Mouse (Mus musculus): ENCODE measurements around the gene Gm12569.

Gm12569 gene

DNA sequence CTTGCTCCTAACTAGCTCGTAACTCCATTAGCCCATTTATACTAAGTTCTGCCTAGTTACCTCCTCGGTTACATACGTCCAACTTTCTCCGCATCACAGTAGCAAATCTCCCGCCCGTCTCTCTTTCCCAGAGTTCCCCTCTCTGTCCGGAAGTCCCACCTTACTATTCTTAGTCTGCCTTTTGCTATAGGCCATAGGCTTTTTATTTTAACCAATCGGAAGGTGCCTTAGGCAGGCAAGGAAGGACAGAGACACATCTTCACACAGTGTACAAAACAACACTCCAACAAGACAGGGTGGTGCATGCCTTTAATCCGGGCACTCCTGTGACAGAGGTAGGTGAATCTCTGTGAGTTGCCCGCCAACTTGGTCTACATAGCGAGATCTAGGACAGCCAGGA, at the start of gene Gm12569:
Gene Gm12569 (plus strand): TSS at position 166 of the 400 bp plus-strand sequence.
- DNase-seq, result no peak

DNA sequence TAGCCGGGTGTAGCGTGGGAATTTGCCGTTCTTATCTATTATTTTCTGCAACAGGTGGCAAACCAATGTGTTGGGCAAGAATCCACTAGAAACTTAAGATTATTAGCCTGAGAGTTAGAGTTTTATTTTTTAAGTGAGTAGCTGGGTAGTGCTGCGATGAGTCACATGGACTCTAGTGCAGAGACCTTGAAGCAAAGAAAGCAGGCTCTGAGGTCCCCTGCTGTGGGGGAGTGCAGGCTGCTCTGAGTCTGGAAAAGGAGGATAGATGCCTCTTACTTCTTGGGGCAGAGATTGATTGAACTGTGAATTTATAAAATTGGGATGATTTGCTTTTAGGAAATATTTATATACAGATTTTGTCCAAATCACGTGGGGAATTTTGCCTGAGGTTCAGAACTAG, 17.5 kb upstream of the Gm12569 start:
- no peak for DNase-seq

DNA sequence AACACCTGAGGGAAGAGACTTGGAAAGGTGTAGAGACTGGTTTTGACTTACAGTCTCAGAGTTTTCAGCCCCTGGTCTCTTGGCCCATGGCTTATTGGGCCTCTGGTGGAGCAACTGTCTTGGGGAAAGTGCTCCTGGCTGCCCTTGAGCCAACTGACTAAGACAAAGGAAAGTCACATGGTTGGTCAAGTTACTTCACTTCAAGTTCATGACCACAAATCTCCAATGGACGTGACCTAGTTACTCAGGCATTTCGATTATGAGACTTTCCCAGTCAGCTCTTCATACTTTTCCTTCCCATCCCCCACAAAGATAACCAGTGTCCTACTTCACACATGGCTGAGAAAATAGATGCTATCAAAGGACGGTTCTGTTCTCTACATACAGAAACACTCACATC, 12.5 kb upstream of the Gm12569 start:
- no peak for DNase-seq

GRCm38 (mm10) chr11:51211426-51211825, 8.8 kb upstream of the Gm12569 start:
- DNase-seq, result no peak

DNA sequence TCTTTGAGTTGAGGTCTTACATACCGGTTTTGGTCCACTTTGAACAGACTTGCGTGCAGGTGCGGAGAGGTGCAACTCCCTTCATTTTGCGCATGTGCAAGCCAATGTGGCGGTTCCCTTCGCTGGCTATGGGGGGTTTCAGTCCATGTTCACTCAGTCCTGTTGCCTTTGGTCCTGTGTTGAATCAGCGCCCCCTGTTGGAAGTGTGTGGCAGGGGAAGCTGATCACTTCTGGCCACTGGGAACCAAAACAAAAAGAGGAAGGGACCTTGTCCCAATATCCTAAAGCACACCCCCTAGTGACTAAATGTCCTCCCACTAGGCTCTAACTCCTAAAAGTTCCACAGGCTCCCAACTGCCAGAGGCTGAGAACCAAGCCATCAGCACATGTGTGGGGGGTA, 6.3 kb upstream of the Gm12569 start:
- DNase-seq, result no peak

GRCm38 (mm10) chr11:51219396-51219980, 785 bp upstream of the Gm12569 start:
- DNase-seq, result no peak

- DNase-seq, result no peak
Measured at GRCm38 (mm10) chr11:51227104-51227503, 6.8 kb downstream of the Gm12569 start.

DNA sequence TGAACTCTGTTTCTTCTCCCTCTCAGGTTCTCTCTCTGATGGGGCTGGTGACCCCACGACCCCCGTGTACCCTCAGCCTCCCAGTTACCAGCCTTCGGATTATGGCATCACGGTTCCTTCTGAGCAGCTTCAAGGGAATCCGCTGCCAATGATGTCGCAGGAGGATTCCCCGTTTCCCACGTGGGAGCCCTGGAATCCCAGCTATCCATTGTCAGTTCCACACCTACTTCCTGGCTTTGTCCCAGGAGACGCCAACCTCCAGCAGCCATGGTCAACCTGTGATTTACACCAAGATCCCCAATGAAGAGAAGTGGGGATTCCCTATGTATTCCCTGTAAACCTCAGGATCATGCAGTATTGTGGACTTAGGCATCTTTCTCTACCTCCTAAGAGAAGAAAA, 14.4 kb downstream of the Gm12569 start:
- DNase-seq, result no peak

- DNase-seq, result no peak
Measured at GRCm38 (mm10) chr11:51242897-51243296, 22.6 kb downstream of the Gm12569 start.

DNA sequence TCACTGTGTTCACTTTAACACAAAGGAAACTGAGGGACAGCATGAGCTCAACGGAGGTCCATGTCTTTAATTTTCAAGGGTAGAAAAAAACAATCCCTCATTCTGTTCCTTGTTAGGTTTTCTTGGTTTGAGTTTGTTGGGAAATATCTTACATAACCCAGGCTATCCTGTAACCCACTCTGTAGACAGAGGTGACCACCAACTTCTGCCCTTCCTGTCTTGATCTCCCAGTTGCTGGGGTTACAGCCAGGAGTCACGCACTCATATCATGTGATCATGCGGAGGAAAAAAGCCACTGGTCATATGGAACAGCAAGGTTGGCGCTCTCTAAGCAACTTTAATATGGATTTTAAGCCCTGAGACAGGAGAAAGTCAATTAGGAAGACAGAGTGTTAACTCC, 36.7 kb downstream of the Gm12569 start:
- no peak for DNase-seq

DNA sequence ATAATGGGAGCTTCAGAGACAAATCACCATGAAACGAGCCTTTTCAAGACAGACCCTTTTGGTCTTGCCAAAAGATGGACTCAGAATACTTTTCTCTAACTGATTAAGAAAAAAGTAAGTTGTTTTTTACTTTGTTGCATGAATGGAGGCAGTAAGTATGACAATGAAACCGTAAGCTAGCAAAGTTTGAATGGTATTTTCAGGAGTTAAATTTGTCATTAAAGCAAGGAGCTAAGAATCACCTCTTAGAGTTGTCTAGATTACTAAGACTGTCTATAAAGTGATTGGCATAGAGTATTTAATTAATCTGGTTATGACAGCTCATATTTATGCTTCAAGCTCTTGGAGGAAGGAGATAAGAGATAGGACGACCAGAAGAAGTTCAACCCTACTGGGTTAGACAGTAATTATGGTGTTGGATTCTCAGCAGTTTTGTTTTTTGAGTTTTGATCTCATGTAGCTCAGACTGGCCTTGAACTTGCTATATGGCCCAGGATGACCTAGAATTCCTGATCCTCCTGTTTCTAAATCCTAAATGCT, 41.5 kb downstream of the Gm12569 start, which contains the start of gene Clk4:
Gene Clk4 (plus strand): TSS at position 51 of the 540 bp plus-strand sequence.
- no peak for DNase-seq

GRCm38 (mm10) chr11:51262342-51263285, 42.3 kb downstream of the Gm12569 start, which contains the start of gene BC049762:
BC049762 (minus strand) TSS chr11:51263046.
- DNase-seq, result peak; percentile 99

DNA sequence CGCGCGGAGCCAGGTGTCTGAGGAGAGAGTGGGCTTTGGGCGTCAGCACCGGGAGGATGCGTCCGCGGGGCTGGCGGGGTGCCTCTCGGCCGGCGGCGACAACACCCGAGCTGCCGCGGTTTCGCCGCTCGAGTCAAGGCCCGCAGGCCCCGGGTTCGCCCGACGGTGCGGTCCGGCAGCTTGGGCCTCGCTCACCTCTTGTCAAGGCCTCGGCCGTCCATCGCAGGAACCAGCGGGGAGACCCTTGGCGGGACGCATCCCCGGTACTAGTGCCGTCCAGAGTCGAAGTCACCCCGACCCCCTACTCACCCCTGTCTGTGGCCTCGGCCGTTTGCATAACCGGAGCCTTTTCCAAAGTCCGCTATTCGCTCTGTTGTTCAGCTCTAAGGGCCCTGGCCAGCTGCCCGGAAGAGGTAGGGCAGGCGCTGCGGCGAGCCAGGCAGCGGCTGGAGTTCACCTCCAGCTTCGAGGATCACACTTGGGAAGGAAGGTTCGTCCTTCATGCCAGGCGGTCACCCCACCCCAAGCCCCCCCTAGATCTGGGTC, 43.1 kb downstream of the Gm12569 start:
- DNase-seq, result no peak

- DNase-seq, result no peak
Measured at GRCm38 (mm10) chr11:51264352-51264751, 44.1 kb downstream of the Gm12569 start.

DNA sequence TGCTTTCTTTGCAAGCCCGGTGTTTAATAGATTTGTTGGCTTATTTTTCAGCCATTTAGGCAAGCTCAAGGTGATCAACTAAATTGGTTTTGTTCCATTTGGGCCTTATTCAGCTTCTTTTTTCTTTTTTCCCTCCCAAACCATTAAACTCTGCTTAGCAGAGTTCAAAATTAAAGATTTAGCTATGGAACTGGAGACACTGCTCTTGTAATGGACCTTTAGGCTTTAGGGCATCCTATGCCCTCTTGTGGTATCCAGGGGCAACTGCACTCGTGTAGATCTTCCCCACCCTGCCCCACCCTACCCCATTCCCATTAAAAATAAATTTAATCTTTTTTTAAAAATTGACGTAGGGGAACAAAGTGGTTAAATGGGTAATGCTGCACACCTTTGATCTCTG, 45.1 kb downstream of the Gm12569 start:
- DNase-seq, result no peak

- no peak for DNase-seq
Measured at GRCm38 (mm10) chr11:51274418-51274817, 54.1 kb downstream of the Gm12569 start.
